Mouse (Mus musculus) MEL (cell line): ENCODE results near the gene Mmel1. TPM values are rescaled to one million over a fixed set of nuclear protein-coding genes. Genes with fewer than 3 reads are reported as not detected.
A peak's percentile ranks its signal among the peaks of the same experiment; 100 is the strongest.

ENCODE experiments used
- DNase-seq: peaks from one replicate; pipeline ENCODE4 v3.0.0; 2011; ENCODE audit warnings: low read depth, low spot score
- H3K27ac ChIP-seq: 2 replicates; pipeline ENCODE4 v1.5.1; 2012; ENCODE audit warnings: low read depth, mild to moderate bottlenecking, control low read depth, low read length, moderate library complexity; ENCODE audit not compliant: control insufficient read depth
- H3K27me3 ChIP-seq, 2 experiments: fragments of 150-350 bp in 1 of 2; sonication (generic) in 1 of 2; 2 replicates each; pipeline ENCODE4 v1.6.1; 2012; ENCODE audit warnings: low read length in 2 of 2, mild to moderate bottlenecking in 2 of 2, improper control_type of control experiment in 1 of 2, moderate library complexity in 1 of 2; ENCODE audit not compliant: insufficient read depth in 2 of 2, control insufficient read depth in 1 of 2
- H3K36me3 ChIP-seq, 2 experiments: 2 replicates each; pipeline ENCODE4 v1.6.1; 2012 to 2014; ENCODE audit warnings: low read length in 2 of 2, improper control_type of control experiment in 1 of 2, inconsistent platforms in 1 of 2, mild to moderate bottlenecking in 1 of 2; ENCODE audit not compliant: insufficient read depth in 2 of 2, control insufficient read depth in 1 of 2
- H3K4me1 ChIP-seq, 2 experiments: fragments of 150-350 bp in 1 of 2; sonication (generic) in 1 of 2; 2 replicates each; pipeline ENCODE4 v1.6.1; 2012; ENCODE audit warnings: low read length in 2 of 2, improper control_type of control experiment in 1 of 2, mild to moderate bottlenecking in 1 of 2; ENCODE audit not compliant: insufficient read depth in 2 of 2, control insufficient read depth in 1 of 2
- H3K4me3 ChIP-seq, 2 experiments: fragments of 150-350 bp in 1 of 2; sonication (generic) in 1 of 2; 2 replicates each; pipeline ENCODE4 v1.5.1; 2012; ENCODE audit warnings: low read depth in 2 of 2, low read length in 2 of 2, mild to moderate bottlenecking in 2 of 2, moderate library complexity in 2 of 2, control low read depth in 1 of 2, improper control_type of control experiment in 1 of 2; ENCODE audit not compliant: control insufficient read depth in 1 of 2, insufficient read depth in 1 of 2
- H3K79me2 ChIP-seq: 2 replicates; pipeline ENCODE4 v1.6.1; 2012; ENCODE audit warnings: mild to moderate bottlenecking, low read length, moderate library complexity; ENCODE audit not compliant: control insufficient read depth, poor library complexity, insufficient read depth
- H3K9ac ChIP-seq: 2 replicates; pipeline ENCODE4 v1.6.1; 2012; ENCODE audit warnings: low read depth, mild to moderate bottlenecking, control low read depth, low read length, moderate library complexity; ENCODE audit not compliant: control insufficient read depth, poor library complexity, severe bottlenecking
- H3K9me3 ChIP-seq: fragments of 150-350 bp; sonication (generic); replicated peaks from 2 replicates; pipeline ENCODE4 v1.6.1; 2012; ENCODE audit warnings: mild to moderate bottlenecking, low read length, improper control_type of control experiment, moderate library complexity; ENCODE audit not compliant: insufficient read depth
- BHLHE40 ChIP-seq: IDR thresholded peaks from 2 replicates; pipeline ENCODE4 v1.6.1; 2012; ENCODE audit warnings: low read depth, mild to moderate bottlenecking, inconsistent platforms, low read length, improper control_type of control experiment, borderline replicate concordance
- CHD2 ChIP-seq: IDR thresholded peaks from 2 replicates; pipeline ENCODE4 v1.6.1; 2011; ENCODE audit warnings: low read length, improper control_type of control experiment
- EP300 ChIP-seq, 2 experiments: IDR thresholded peaks; 2 replicates each; pipeline ENCODE4 v1.6.1; 2011; ENCODE audit warnings: improper control_type of control experiment in 2 of 2, low read length in 2 of 2, low read depth in 1 of 2, mild to moderate bottlenecking in 1 of 2
- ETS1 ChIP-seq: IDR thresholded peaks from 2 replicates; pipeline ENCODE4 v1.6.1; 2012; ENCODE audit warnings: low read depth, mild to moderate bottlenecking, inconsistent platforms, low read length, improper control_type of control experiment, moderate library complexity
- GATA1 ChIP-seq: IDR thresholded peaks from 2 replicates; pipeline ENCODE4 v1.6.1; 2011; ENCODE audit warnings: low read depth, low read length, improper control_type of control experiment
- JUND ChIP-seq: IDR thresholded peaks from 2 replicates; pipeline ENCODE4 v1.6.1; 2011; ENCODE audit warnings: low read depth, mild to moderate bottlenecking, improper control_type of control experiment, low read length
- KAT2A ChIP-seq: conservative IDR thresholded peaks from 2 replicates; pipeline ENCODE4 v1.6.1; 2012; ENCODE audit warnings: low read depth, low read length, improper control_type of control experiment, inconsistent platforms
- MEF2A ChIP-seq: IDR thresholded peaks from 2 replicates; pipeline ENCODE4 v1.6.1; 2014; ENCODE audit warnings: low read depth, mild to moderate bottlenecking, inconsistent platforms, low read length, improper control_type of control experiment; ENCODE audit not compliant: poor library complexity, insufficient replicate concordance, severe bottlenecking; ENCODE audit errors: extremely low read depth
- MYB ChIP-seq: IDR thresholded peaks from 2 replicates; pipeline ENCODE4 v1.6.1; 2011; ENCODE audit warnings: mild to moderate bottlenecking, low read depth, low read length, improper control_type of control experiment
- MYC ChIP-seq: IDR thresholded peaks from 2 replicates; pipeline ENCODE4 v1.6.1; 2011; ENCODE audit warnings: low read depth, mild to moderate bottlenecking, low read length, improper control_type of control experiment, moderate library complexity
- POLR2A ChIP-seq, 2 experiments: IDR thresholded peaks; 2 replicates each; pipeline ENCODE4 v1.6.1; 2011 to 2012; ENCODE audit warnings: low read length in 2 of 2, mild to moderate bottlenecking in 2 of 2, control low read depth in 1 of 2, improper control_type of control experiment in 1 of 2, low read depth in 1 of 2, moderate library complexity in 1 of 2; ENCODE audit not compliant: control insufficient read depth in 1 of 2, insufficient read depth in 1 of 2, poor library complexity in 1 of 2
- RCOR1 ChIP-seq: IDR thresholded peaks from 2 replicates; pipeline ENCODE4 v1.6.1; 2012; ENCODE audit warnings: low read depth, mild to moderate bottlenecking, inconsistent platforms, low read length, improper control_type of control experiment
- SIN3A ChIP-seq: IDR thresholded peaks from 2 replicates; pipeline ENCODE4 v1.6.1; 2012; ENCODE audit warnings: low read length, improper control_type of control experiment, inconsistent platforms
- TAL1 ChIP-seq: IDR thresholded peaks from 2 replicates; pipeline ENCODE4 v1.6.1; 2012; ENCODE audit warnings: mild to moderate bottlenecking, inconsistent platforms, low read length, moderate library complexity, mixed read lengths
- TBP ChIP-seq: IDR thresholded peaks from 2 replicates; pipeline ENCODE4 v1.8.0; 2011; ENCODE audit warnings: low read depth, low read length, improper control_type of control experiment
- TCF12 ChIP-seq: IDR thresholded peaks from 2 replicates; pipeline ENCODE4 v1.6.1; 2014; ENCODE audit warnings: low read depth, mild to moderate bottlenecking, inconsistent platforms, low read length, improper control_type of control experiment, moderate library complexity
- USF2 ChIP-seq, 2 experiments: IDR thresholded peaks; 2 replicates each; pipeline ENCODE4 v1.6.1; 2011 to 2012; ENCODE audit warnings: improper control_type of control experiment in 2 of 2, low read length in 2 of 2, borderline replicate concordance in 1 of 2, inconsistent platforms in 1 of 2, low read depth in 1 of 2, mild to moderate bottlenecking in 1 of 2; ENCODE audit not compliant: insufficient read depth in 1 of 2
- ZKSCAN1 ChIP-seq: IDR thresholded peaks from 2 replicates; pipeline ENCODE4 v1.6.1; 2012; ENCODE audit warnings: low read depth, mild to moderate bottlenecking, inconsistent platforms, low read length, improper control_type of control experiment, moderate library complexity
- polyA plus RNA-seq, 2 experiments: library from polyadenylated mRNA; stranded (reverse) in 1 of 2; unstranded in 1 of 2; fragments of >175 nt in 1 of 2; fragments of >200 nt in 1 of 2; gene quantifications; 2 replicates each; pipeline versions ENCODE4 v1.2.1 to v1.2.4; 2012; ENCODE audit warnings: low replicate concordance in 2 of 2, low read depth in 1 of 2; ENCODE audit not compliant: insufficient read length in 2 of 2, insufficient read depth in 1 of 2, missing spikeins in 1 of 2
- total RNA-seq: library from RNA; depleted of rRNA; stranded (reverse); fragments of 300-350 nt; gene quantifications from 2 replicates; pipeline ENCODE4 v1.2.3, GENCODE M21; 2012

Mmel1 gene
- total and polyA plus RNA-seq, 3 experiments, result 0.07 to 0.08 TPM; not detected in 1

DNA sequence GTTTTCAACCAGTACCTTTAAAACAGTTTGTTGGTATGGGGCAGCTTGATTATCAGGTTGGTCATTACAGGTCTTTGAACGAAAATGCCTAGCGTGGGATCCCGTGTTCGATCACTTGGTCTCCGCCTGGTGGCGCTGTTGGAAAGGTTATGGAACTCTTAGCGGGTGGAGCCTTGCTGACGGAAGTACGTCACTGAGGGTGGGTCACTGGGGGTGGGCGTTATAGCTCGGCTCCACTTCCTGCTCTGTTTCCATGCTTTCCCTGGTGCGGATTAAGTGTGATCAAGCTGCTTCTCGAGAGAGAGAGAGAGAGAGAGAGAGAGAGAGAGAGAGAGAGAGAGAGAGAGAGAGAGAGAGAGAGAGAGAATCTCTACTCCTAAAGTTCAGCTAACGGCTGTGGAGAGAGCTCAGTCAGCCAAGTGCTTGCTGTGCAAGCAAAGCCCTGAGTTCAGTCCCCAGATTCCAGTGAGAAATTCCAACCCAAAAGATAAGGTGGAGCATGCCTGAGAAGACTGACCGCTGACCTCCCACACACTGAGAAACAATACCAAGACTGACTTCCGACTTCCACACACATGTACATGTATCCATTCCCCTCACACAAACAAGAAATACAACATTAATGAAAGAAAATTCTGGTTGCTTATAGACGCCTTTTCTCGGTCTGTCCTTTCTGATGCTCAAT, 8.6 kb downstream of the Mmel1 start (continued):
- TF ChIP-seq USF2 (IDR thresholded peaks at IDR 0.05; ENCODE audit: borderline replicate concordance in 1 of 2, insufficient read depth in 1 of 2, low read depth in 1 of 2, low read length in 2 of 2) (no peak), KAT2A (no peak), BHLHE40 (no peak)

DNA sequence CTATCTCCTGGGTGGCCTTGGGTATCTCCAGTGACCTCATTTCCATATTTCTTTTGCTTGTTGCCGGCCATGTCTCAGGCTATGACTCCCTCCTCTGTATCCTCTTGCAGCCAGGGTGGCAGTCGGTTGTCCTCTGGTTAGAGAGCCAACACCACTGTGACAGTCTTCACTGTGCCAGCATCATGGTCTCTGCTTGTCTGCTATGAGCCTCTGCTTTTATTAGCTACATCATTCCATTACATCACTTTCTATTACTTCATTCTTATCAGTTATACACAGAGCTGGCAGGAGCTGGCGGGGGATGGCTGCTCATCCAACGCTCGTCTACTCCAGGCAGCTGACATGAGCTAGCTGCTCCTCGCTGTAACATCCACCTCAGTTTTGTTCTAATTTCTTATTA, 11.3 kb downstream of the Mmel1 start:
- peak; percentile 85 for DNase-seq

DNA sequence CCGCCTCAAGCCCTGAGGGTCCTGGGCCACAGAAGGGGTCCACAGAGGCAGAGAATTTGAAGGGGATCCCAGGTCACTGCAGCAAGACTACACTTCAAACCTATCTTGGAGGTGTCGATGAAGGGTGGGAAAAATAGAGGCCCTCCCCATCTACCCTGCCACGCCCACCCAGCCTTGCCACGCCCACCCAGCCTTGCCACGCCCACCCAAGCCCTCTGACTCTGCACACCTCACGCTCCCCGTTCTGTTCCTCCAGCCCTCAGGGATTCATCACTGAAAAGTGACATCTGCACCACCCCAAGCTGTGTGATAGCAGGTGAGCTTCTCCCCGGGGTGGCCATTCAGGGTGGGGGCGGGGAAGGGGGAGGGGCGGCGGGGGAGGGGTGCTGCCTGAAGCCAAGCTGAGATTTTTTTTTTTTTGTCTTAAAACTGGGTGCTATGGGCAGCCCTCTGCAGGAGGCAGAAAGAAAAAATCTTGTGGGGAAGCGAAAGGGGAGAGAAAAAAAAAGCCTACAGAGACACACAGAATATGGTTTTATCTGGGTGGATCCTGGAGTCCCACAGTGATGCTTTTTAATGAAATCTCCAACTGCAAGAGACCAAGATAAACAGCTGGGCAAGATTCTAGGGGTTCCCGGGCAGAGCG, 12.8 kb downstream of the Mmel1 start:
- H3K4me1 ChIP-seq, result peaks cover 0 to 9% of the 10 kb centered on the region in 2 experiments; a peak in 3 of 4 replicates
- H3K4me3 ChIP-seq, result no peak overlapping the region
- no peaks in the 10 kb centered on the region for H3K79me2 ChIP-seq
- no peak overlapping the region for H3K9ac ChIP-seq
- no peak overlapping the region for H3K27ac ChIP-seq
- no peaks in the 10 kb centered on the region for H3K9me3 ChIP-seq
- no peaks in the 10 kb centered on the region for H3K27me3 ChIP-seq
- DNase-seq, result peak; percentile 30
- peaks cover 0 to 3% of the 10 kb centered on the region in 2 experiments; a peak in 1 of 4 replicates for H3K36me3 ChIP-seq
- TF ChIP-seq RCOR1, result no peak
- no peak for TF ChIP-seq MYB

More for the DNA sequence above, 11.3 kb downstream of the Mmel1 start:
- H3K27ac ChIP-seq, result no peak overlapping the region; the same call in 1 of the 2 replicates
- H3K36me3 ChIP-seq, result peaks cover 0 to 3% of the 10 kb centered on the region in 2 experiments; a peak in 1 of 4 replicates
- H3K4me1 ChIP-seq, result peaks cover 0 to 9% of the 10 kb centered on the region in 2 experiments; a peak in 3 of 4 replicates
- H3K79me2 ChIP-seq, result no peaks in the 10 kb centered on the region
- H3K9me3 ChIP-seq, result no peaks in the 10 kb centered on the region
- TF ChIP-seq JUND (no peak), TCF12 (peak; percentile 67), TBP (0 out of 2 replicates have a peak, but pooled peaks have one; percentile 25), ZKSCAN1 (no peak), CHD2 (no peak), MEF2A (no peak), EP300 (IDR thresholded peaks at IDR 0.05; ENCODE audit: low read depth in 1 of 2, low read length in 2 of 2) (peak in 1 of 2 experiments; percentile 60; a peak in 2 of 4 replicates), RCOR1 (peak; percentile 33; the same call in 1 of the 2 replicates), TAL1 (peak; percentile 84), SIN3A (peak; percentile 72), MYC (0 out of 2 replicates have a peak, but pooled peaks have one; percentile 48), POLR2A (IDR thresholded peaks at IDR 0.05; ENCODE audit: control insufficient read depth in 1 of 2, insufficient read depth in 1 of 2, low read depth in 1 of 2, low read length in 2 of 2, poor library complexity in 1 of 2) (no peak), ETS1 (peak; percentile 98), GATA1 (peak; percentile 67)
- TF ChIP-seq, all 39 proteins: peak for 9
- Histone ChIP-seq H3K4me3 (peak overlapping the region in 1 of 2 experiments; percentile 33; a peak in 1 of 4 replicates), H3K27me3 (no peaks in the 10 kb centered on the region; a peak in 1 of 4 replicates), H3K9ac (no peak overlapping the region)
